Comparison of ENCODE assay signal across 25 mouse cellular contexts in genomic region chr9:75766521-75766920, GRCm38 (mm10). TPM values are rescaled to one million over a fixed set of nuclear protein-coding genes. Genes with fewer than 3 reads are reported as not detected.
DNase-seq lines count a peak whose midpoint lies in the region; ATAC-seq and TF ChIP-seq lines count a peak whose summit lies in the region.
"Had no signal": no experiment of that assay in that cellular context is flagged by ENCODE, and none has a peak within 500 bp of the region (broad histone marks: within the 10 kb centered on the region; RNA-seq: fewer than 3 reads in every experiment).

No protein-coding gene starts in this region.

- no peak for TF ChIP-seq CTCF in forebrain, postnatal 0 days (IDR thresholded peaks at IDR 0.05; ENCODE audit: low read depth)
- TF ChIP-seq CTCF in midbrain, postnatal 0 days (IDR thresholded peaks at IDR 0.05), result no peak

- H3K9ac ChIP-seq in forebrain, embryonic 14.5 days (ENCODE audit: low read length), result no peak overlapping the region
- H3K9ac ChIP-seq in forebrain, postnatal 0 days, result no peak overlapping the region
- H3K9ac ChIP-seq in heart, embryonic 16.5 days (ENCODE audit: low read length), result no peak overlapping the region
- no peak overlapping the region for H3K9ac ChIP-seq in midbrain, postnatal 0 days (replicated peaks; ENCODE audit: low read length, poor library complexity, severe bottlenecking)
- no peak overlapping the region for H3K9ac ChIP-seq in midbrain, embryonic 14.5 days (replicated peaks; ENCODE audit: low read length)
- H3K9ac ChIP-seq: embryonic facial prominence, embryonic 12.5 days; embryonic facial prominence, embryonic 15.5 days; heart, embryonic 13.5 days; hindbrain, embryonic 13.5 days had no signal

- WGBS in forebrain, embryonic 14.5 days, result 79% methylated on average over 5 of the region's 5 CpGs
- 69% methylated on average over 5 of the region's 5 CpGs for WGBS in forebrain, postnatal 0 days
- WGBS in heart, embryonic 16.5 days, result 46% methylated on average over 5 of the region's 5 CpGs
- WGBS in midbrain, postnatal 0 days, result 83% methylated on average over 5 of the region's 5 CpGs
- WGBS in midbrain, embryonic 14.5 days, result 92% methylated on average over 5 of the region's 5 CpGs

- H3K4me2 ChIP-seq in forebrain, embryonic 14.5 days (ENCODE audit: low read length), result no peak overlapping the region
- no peak overlapping the region for H3K4me2 ChIP-seq in forebrain, postnatal 0 days (ENCODE audit: low read depth)
- H3K4me2 ChIP-seq in heart, embryonic 16.5 days (ENCODE audit: low read depth, low read length), result no peak overlapping the region
- no peak overlapping the region for H3K4me2 ChIP-seq in midbrain, postnatal 0 days (ENCODE audit: low read depth, low read length, poor library complexity, severe bottlenecking)
- no peak overlapping the region for H3K4me2 ChIP-seq in midbrain, embryonic 14.5 days (ENCODE audit: low read length)
- H3K4me2 ChIP-seq: embryonic facial prominence, embryonic 12.5 days; embryonic facial prominence, embryonic 15.5 days; heart, embryonic 13.5 days; hindbrain, embryonic 13.5 days had no signal

- H3K4me3 ChIP-seq in forebrain, embryonic 14.5 days (ENCODE audit: low read depth, low read length), result no peak overlapping the region
- no peak overlapping the region for H3K4me3 ChIP-seq in forebrain, postnatal 0 days (ENCODE audit: low read depth, low read length)
- no peak overlapping the region for H3K4me3 ChIP-seq in heart, embryonic 16.5 days (ENCODE audit: low read length)
- no peak overlapping the region for H3K4me3 ChIP-seq in midbrain, postnatal 0 days (ENCODE audit: low read depth, low read length)
- H3K4me3 ChIP-seq in midbrain, embryonic 14.5 days (replicated peaks; ENCODE audit: low read depth, low read length), result no peak overlapping the region
- H3K4me3 ChIP-seq: embryonic facial prominence, embryonic 12.5 days; embryonic facial prominence, embryonic 15.5 days; heart, adult 2 months; heart, embryonic 10.5 days; heart, embryonic 13.5 days; hindbrain, embryonic 10.5 days; hindbrain, embryonic 13.5 days had no signal

- peak; percentile 69 to 72 for DNase-seq in cerebellum, postnatal 10 days
- DNase-seq in cerebellum, adult 9-11 months, result no peak
- DNase-seq in forebrain, embryonic 14.5 days (ENCODE audit: low spot score), result peak; percentile 63
- DNase-seq in forebrain, postnatal 0 days, result no peak
- no peak for DNase-seq in heart, postnatal 4 days
- DNase-seq in midbrain, postnatal 0 days (ENCODE audit: low spot score), result peak; percentile 35
- DNase-seq in midbrain, embryonic 14.5 days, result no peak
- DNase-seq: adrenal gland, adult 8-10 months; adrenal gland, postnatal 25 days; cerebellum, adult 18-20 months; gastrocnemius, postnatal 10 days; gastrocnemius, postnatal 36 days; heart, adult 2 months; kidney, adult 2 months had no signal

- H3K36me3 ChIP-seq in forebrain, embryonic 14.5 days (ENCODE audit: control insufficient read depth, insufficient read depth, low read length), result no peaks in the 10 kb centered on the region
- H3K36me3 ChIP-seq in forebrain, postnatal 0 days (ENCODE audit: insufficient read depth), result no peaks in the 10 kb centered on the region
- H3K36me3 ChIP-seq in heart, embryonic 16.5 days (ENCODE audit: control insufficient read depth, insufficient read depth), result no peaks in the 10 kb centered on the region
- H3K36me3 ChIP-seq in midbrain, postnatal 0 days (ENCODE audit: insufficient read depth, low read length), result no peaks in the 10 kb centered on the region
- no peaks in the 10 kb centered on the region for H3K36me3 ChIP-seq in midbrain, embryonic 14.5 days (ENCODE audit: control insufficient read depth, insufficient read depth, low read length)
- H3K36me3 ChIP-seq: embryonic facial prominence, embryonic 12.5 days; embryonic facial prominence, embryonic 15.5 days; heart, embryonic 10.5 days; heart, embryonic 13.5 days; hindbrain, embryonic 10.5 days; hindbrain, embryonic 13.5 days had no signal

- H3K9me3 ChIP-seq in forebrain, embryonic 14.5 days (replicated peaks; ENCODE audit: control insufficient read depth, low read length), result no peaks in the 10 kb centered on the region
- no peaks in the 10 kb centered on the region for H3K9me3 ChIP-seq in forebrain, postnatal 0 days (ENCODE audit: low read length)
- no peaks in the 10 kb centered on the region for H3K9me3 ChIP-seq in heart, embryonic 16.5 days (replicated peaks; ENCODE audit: control insufficient read depth, low read length)
- no peaks in the 10 kb centered on the region for H3K9me3 ChIP-seq in midbrain, postnatal 0 days (ENCODE audit: low read length)
- H3K9me3 ChIP-seq in midbrain, embryonic 14.5 days (ENCODE audit: control insufficient read depth, low read length), result no peaks in the 10 kb centered on the region
- H3K9me3 ChIP-seq: embryonic facial prominence, embryonic 12.5 days; embryonic facial prominence, embryonic 15.5 days; heart, embryonic 10.5 days; heart, embryonic 13.5 days; hindbrain, embryonic 10.5 days; hindbrain, embryonic 13.5 days had no signal

- no peak overlapping the region for H3K27ac ChIP-seq in forebrain, embryonic 14.5 days (ENCODE audit: low read depth, low read length)
- H3K27ac ChIP-seq in forebrain, postnatal 0 days (ENCODE audit: low read depth, low read length), result no peak overlapping the region
- no peak overlapping the region for H3K27ac ChIP-seq in heart, embryonic 16.5 days (ENCODE audit: low read length)
- H3K27ac ChIP-seq in midbrain, postnatal 0 days (ENCODE audit: low read depth, low read length), result no peak overlapping the region
- no peak overlapping the region for H3K27ac ChIP-seq in midbrain, embryonic 14.5 days (replicated peaks; ENCODE audit: low read depth, low read length)
- H3K27ac ChIP-seq: embryonic facial prominence, embryonic 12.5 days; embryonic facial prominence, embryonic 15.5 days; heart, adult 2 months; heart, embryonic 10.5 days; heart, embryonic 13.5 days; hindbrain, embryonic 10.5 days; hindbrain, embryonic 13.5 days had no signal

- ATAC-seq in forebrain, embryonic 14.5 days, result peak; percentile 66; the same call in 1 of the 2 replicates
- ATAC-seq in forebrain, postnatal 0 days, result no peak
- ATAC-seq in heart, embryonic 16.5 days (replicated peaks; ENCODE audit: extremely low read depth, insufficient read depth, low FRiP score), result peak; percentile 77
- no peak for ATAC-seq in midbrain, postnatal 0 days (ENCODE audit: low FRiP score)
- no peak for ATAC-seq in midbrain, embryonic 14.5 days (ENCODE audit: low FRiP score, low TSS enrichment)
- ATAC-seq: activated CD4-positive, CD25-positive, alpha-beta regulatory T cell, adult 4 months; intestine, postnatal 0 days had no signal

- no peaks in the 10 kb centered on the region for H3K4me1 ChIP-seq in forebrain, embryonic 14.5 days (ENCODE audit: control insufficient read depth, insufficient read depth, low read length)
- no peaks in the 10 kb centered on the region for H3K4me1 ChIP-seq in forebrain, postnatal 0 days (ENCODE audit: insufficient read depth)
- peaks cover 5% of the 10 kb centered on the region; the same call in 1 of the 2 replicates for H3K4me1 ChIP-seq in heart, embryonic 16.5 days (ENCODE audit: control insufficient read depth, insufficient read depth, low read length)
- H3K4me1 ChIP-seq in midbrain, postnatal 0 days (ENCODE audit: insufficient read depth, low read length), result no peaks in the 10 kb centered on the region
- no peaks in the 10 kb centered on the region for H3K4me1 ChIP-seq in midbrain, embryonic 14.5 days (ENCODE audit: control insufficient read depth, insufficient read depth, low read length)
- H3K4me1 ChIP-seq: embryonic facial prominence, embryonic 12.5 days; embryonic facial prominence, embryonic 15.5 days; hindbrain, embryonic 10.5 days; hindbrain, embryonic 13.5 days had no signal

- no peaks in the 10 kb centered on the region for H3K27me3 ChIP-seq in forebrain, embryonic 14.5 days (replicated peaks; ENCODE audit: control insufficient read depth, insufficient read depth, low read length)
- no peaks in the 10 kb centered on the region for H3K27me3 ChIP-seq in forebrain, postnatal 0 days (ENCODE audit: insufficient read depth, low read length)
- H3K27me3 ChIP-seq in heart, embryonic 16.5 days (ENCODE audit: control insufficient read depth, insufficient read depth, low read length), result no peaks in the 10 kb centered on the region
- no peaks in the 10 kb centered on the region for H3K27me3 ChIP-seq in midbrain, postnatal 0 days (ENCODE audit: insufficient read depth, low read length)
- H3K27me3 ChIP-seq in midbrain, embryonic 14.5 days (ENCODE audit: control insufficient read depth, insufficient read depth, low read length), result no peaks in the 10 kb centered on the region
- H3K27me3 ChIP-seq: embryonic facial prominence, embryonic 12.5 days; embryonic facial prominence, embryonic 15.5 days; heart, embryonic 13.5 days; hindbrain, embryonic 13.5 days had no signal

RNA-seq across cellular contexts. Expression of gene Bmp5, which starts 8.6 kb away (rescaled TPM):
- 1.8 and 2.2 TPM in 2 replicates for polyA plus RNA-seq in forebrain, embryonic 14.5 days (2014; fragmentation: Nextera tagmentation; extraction: Ambion mirVana)
- 2.4 and 3.0 TPM in 2 replicates for total RNA-seq in forebrain, postnatal 0 days (2014; rRNA removed)
- 1.7 and 2.2 TPM in 2 replicates for polyA plus RNA-seq in forebrain, postnatal 0 days (2015; fragmentation: Nextera tagmentation; extraction: Ambion mirVana)
- 5.3 and 7.1 TPM in 2 replicates for polyA plus RNA-seq in heart, embryonic 16.5 days (2015; fragmentation: Nextera tagmentation; extraction: Ambion mirVana)
- total RNA-seq in heart, postnatal 4 days (2021), result 1 to 10 TPM; 3.2 TPM
- 2.8 and 3.0 TPM in 2 replicates for total RNA-seq in midbrain, postnatal 0 days (2014; rRNA removed)
- 2.5 and 3.1 TPM in 2 replicates for polyA plus RNA-seq in midbrain, postnatal 0 days (2015; fragmentation: Nextera tagmentation; extraction: Ambion mirVana)
- polyA plus RNA-seq in midbrain, embryonic 14.5 days (2014; fragmentation: Nextera tagmentation; extraction: Ambion mirVana), result 0.50 and 3.7 TPM in 2 replicates
- total RNA-seq: common myeloid progenitor, adult 5-6 weeks; granulocyte monocyte progenitor cell, adult 5-6 weeks had no signal

Comparison
In these comparisons a context has a peak if more than half of its experiments do, and no peak if none do; other contexts are left out.
1. DNase-seq: peak in cerebellum, postnatal 10 days (2 of 2), forebrain, embryonic 14.5 days (single experiment) and midbrain, postnatal 0 days (single experiment); none in cerebellum, adult 9-11 months (single experiment), forebrain, postnatal 0 days (single experiment), heart, postnatal 4 days (single experiment) and midbrain, embryonic 14.5 days (single experiment).
2. ATAC-seq: peak in forebrain, embryonic 14.5 days (single experiment) and heart, embryonic 16.5 days (single experiment); none in forebrain, postnatal 0 days (single experiment), midbrain, postnatal 0 days (single experiment) and midbrain, embryonic 14.5 days (single experiment).